Mouse (Mus musculus): ENCODE data around the gene Plxna1. TPM values are rescaled to one million over a fixed set of nuclear protein-coding genes. Genes with fewer than 3 reads are reported as not detected.
A peak's percentile ranks its signal among the peaks of the same experiment; 100 is the strongest.

Gene Plxna1
- polyA plus RNA-seq, 1 experiment from 2014 or later = 76.4 TPM

DNA sequence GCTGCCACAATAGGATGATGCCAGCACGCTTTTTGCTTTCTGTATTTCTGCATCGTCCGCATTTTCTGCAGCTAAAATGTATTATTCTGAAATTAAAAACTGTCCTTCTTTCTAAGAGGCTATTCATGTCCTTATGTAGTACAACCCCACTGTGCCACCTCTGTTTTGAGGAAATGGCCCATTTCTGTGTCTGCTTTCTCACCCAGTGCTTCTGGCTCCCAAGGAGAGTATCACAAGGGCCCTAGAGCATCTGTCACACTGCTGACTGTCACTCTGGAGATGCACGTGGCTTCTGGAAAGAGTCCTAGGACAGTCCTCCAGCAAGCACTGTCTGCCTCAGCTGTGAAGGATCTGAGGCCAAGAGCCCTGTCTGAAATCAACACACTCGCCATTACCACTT, 95.2 kb downstream of the Plxna1 start:
- no peak overlapping the region for H3K9ac ChIP-seq (replicated peaks; ENCODE audit: low read length)
- no peaks in the 10 kb centered on the region for H3K36me3 ChIP-seq (ENCODE audit: control insufficient read depth, insufficient read depth, low read length)
- H3K4me2 ChIP-seq (ENCODE audit: low read length) = no peak overlapping the region
- no peaks in the 10 kb centered on the region for H3K27me3 ChIP-seq (ENCODE audit: control insufficient read depth, insufficient read depth, low read length)
- peak overlapping the region; percentile 66 for H3K27ac ChIP-seq (replicated peaks; ENCODE audit: low read depth, low read length)
- 71% methylated on average over 5 of the region's 5 CpGs for WGBS
- no peak for ATAC-seq (ENCODE audit: low FRiP score, low TSS enrichment)
- DNase-seq = no peak
- no peaks in the 10 kb centered on the region for H3K9me3 ChIP-seq (ENCODE audit: control insufficient read depth, low read length)
- H3K4me3 ChIP-seq (replicated peaks; ENCODE audit: low read depth, low read length) = no peak overlapping the region
- H3K4me1 ChIP-seq (ENCODE audit: control insufficient read depth, insufficient read depth, low read length) = 0 out of 2 replicates have a peak, but pooled peaks cover 5% of the 10 kb centered on the region

Other genes starting within 250 kb of the Plxna1 start
- gene Chchd6, start 233.0 kb upstream of the Plxna1 start, polyA plus RNA-seq (2014; fragmentation: Nextera tagmentation; extraction: Ambion mirVana) = 164 and 204 TPM in 2 replicates

Data from midbrain, embryonic 14.5 days (tissue).